Mouse (Mus musculus) thymus, adult 2 months (tissue): ENCODE results near the gene Ranbp9.

Experiments
- CTCF ChIP-seq: fragments of 200-500 bp; IDR thresholded peaks from 2 replicates; pipeline ENCODE4 v1.5.1; 2012; ENCODE audit warnings: mild to moderate bottlenecking, control low read depth, low read length, moderate library complexity, borderline replicate concordance; ENCODE audit not compliant: control insufficient read depth, poor library complexity, insufficient read depth; ENCODE audit errors: extremely low read depth
- POLR2A ChIP-seq: fragments of 200-500 bp; IDR thresholded peaks from 2 replicates; pipeline ENCODE4 v1.6.1; 2012; ENCODE audit warnings: mild to moderate bottlenecking, low read length, control low read depth, moderate library complexity; ENCODE audit not compliant: control insufficient read depth, poor library complexity, insufficient read depth; ENCODE audit errors: extremely low read depth

DNA sequence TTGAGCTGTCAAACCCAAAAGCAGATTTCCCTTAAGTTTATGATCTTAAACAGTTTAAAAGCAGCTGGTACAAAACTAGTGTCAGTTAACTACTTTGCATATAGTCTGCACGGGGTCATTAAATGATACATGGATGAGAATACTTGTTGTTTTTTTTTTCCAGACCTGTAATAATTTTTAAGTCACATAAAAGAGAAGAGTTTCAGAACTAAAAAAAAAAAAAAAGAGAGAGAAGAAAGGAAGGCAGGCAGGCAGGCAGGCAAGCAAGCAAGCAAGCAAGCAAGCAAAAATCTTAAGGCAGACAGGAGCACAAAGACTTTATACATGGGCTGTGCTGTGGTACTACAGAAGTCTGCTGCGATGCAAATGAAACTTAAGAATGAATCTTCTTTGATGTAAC is 47.7 kb downstream of the Ranbp9 start:
- no peak for TF ChIP-seq CTCF
- no peak for TF ChIP-seq POLR2A
